Mouse (Mus musculus) heart, postnatal 0 days (tissue): ENCODE measurements around the gene Ttc38. TPM values are rescaled to one million over a fixed set of nuclear protein-coding genes. Genes with fewer than 3 reads are reported as not detected.

Experiments
- ATAC-seq: fragments of 200-750 bp; cut with Nextera tagmentation; 2 replicates; pipeline ENCODE4 v1.8.0; 2017; ENCODE audit warnings: low read depth, moderate number of reproducible peaks, moderate library complexity; ENCODE audit not compliant: insufficient read depth
- DNase-seq: peaks from one replicate; pipeline ENCODE4 v3.0.0-alpha.2; 2016; ENCODE audit warnings: low spot score
- H3K27ac ChIP-seq: fragments of 300-500 bp; sonication (generic); 2 replicates; pipeline ENCODE4 v1.5.1; 2014; ENCODE audit warnings: low read depth, mild to moderate bottlenecking
- H3K27me3 ChIP-seq: fragments of 300-500 bp; sonication (generic); 2 replicates; pipeline ENCODE4 v1.6.1; 2014; ENCODE audit warnings: low read length, mixed read lengths; ENCODE audit not compliant: control insufficient read depth, insufficient read depth
- H3K36me3 ChIP-seq: fragments of 300-500 bp; sonication (generic); replicated peaks from 2 replicates; pipeline ENCODE4 v1.6.1; 2014; ENCODE audit warnings: low read length, mixed read lengths; ENCODE audit not compliant: control insufficient read depth, insufficient read depth
- H3K4me1 ChIP-seq: fragments of 300-500 bp; sonication (generic); 2 replicates; pipeline ENCODE4 v1.6.1; 2014; ENCODE audit warnings: antibody characterized with exemption; ENCODE audit not compliant: control insufficient read depth, insufficient read depth
- H3K4me2 ChIP-seq: fragments of 300-500 bp; sonication (generic); 2 replicates; pipeline ENCODE4 v1.6.1; 2014; ENCODE audit warnings: low read depth, mild to moderate bottlenecking, low read length, moderate library complexity
- H3K4me3 ChIP-seq: fragments of 300-500 bp; sonication (generic); 2 replicates; pipeline ENCODE4 v1.5.1; 2014; ENCODE audit warnings: low read depth, low read length
- H3K9ac ChIP-seq: fragments of 300-500 bp; sonication (generic); replicated peaks from 2 replicates; pipeline ENCODE4 v1.6.1; 2014; ENCODE audit warnings: low read depth, low read length, mixed read lengths
- H3K9me3 ChIP-seq: fragments of 300-500 bp; sonication (generic); replicated peaks from 2 replicates; pipeline ENCODE4 v1.6.1; 2016; ENCODE audit warnings: low read length; ENCODE audit not compliant: control insufficient read depth
- CTCF ChIP-seq: IDR thresholded peaks from 2 replicates; pipeline ENCODE4 v1.5.1; 2016; ENCODE audit warnings: antibody characterized with exemption, control low read depth, low read depth
- EP300 ChIP-seq: IDR thresholded peaks from 2 replicates; pipeline ENCODE4 v1.6.1; 2016; ENCODE audit warnings: antibody characterized with exemption, low read depth
- WGBS: fragments of 180-500 bp; shearing (Covaris S2); extraction: QIAGEN DNeasy Blood & Tissue Kit; methylation state at CpG from one replicate; pipeline ENCODE4 v1.1.7; 2014; 5-methylcytosine and 5-hydroxymethylcytosine counted together
- polyA plus RNA-seq: library from polyadenylated mRNA; unstranded; fragments of >200 nt; fragmentation: Nextera tagmentation; extraction: Ambion mirVana; gene quantifications from 2 replicates; pipeline ENCODE4 v1.2.1, GENCODE M21; 2015
- total RNA-seq: library from RNA; depleted of rRNA; stranded (reverse); fragments of >200 nt; gene quantifications from 2 replicates; pipeline ENCODE4 v1.2.3, GENCODE M21; 2014; ENCODE audit warnings: low replicate concordance

Ttc38 gene
- total and polyA plus RNA-seq, 2 experiments from 2014 or later: 6.9 to 14.7 TPM

GRCm38 (mm10) chr15:85840983-85841382 lies 8.9 kb downstream of the Ttc38 start:
- no peak overlapping the region for H3K4me2 ChIP-seq
- ATAC-seq (peak; percentile 58; the same call in 1 of the 2 replicates), DNase-seq (no peak)
- H3K36me3 ChIP-seq: peaks cover 6% of the 10 kb centered on the region
- no peaks in the 10 kb centered on the region for H3K4me1 ChIP-seq
- no peak overlapping the region for H3K9ac ChIP-seq
- no peak for TF ChIP-seq EP300
- TF ChIP-seq CTCF: peak; percentile 54
- 37% methylated on average over 6 of the region's 6 CpGs for WGBS
- no peak overlapping the region for H3K4me3 ChIP-seq
- no peak overlapping the region for H3K27ac ChIP-seq
- H3K27me3 ChIP-seq: no peaks in the 10 kb centered on the region
- no peaks in the 10 kb centered on the region for H3K9me3 ChIP-seq

GRCm38 (mm10) chr15:85841796-85842360 lies 9.8 kb downstream of the Ttc38 start:
- Histone ChIP-seq H3K36me3 (peaks cover 12% of the 10 kb centered on the region), H3K4me1 (no peaks in the 10 kb centered on the region), H3K9ac (no peak overlapping the region), H3K4me2 (no peak overlapping the region), H3K4me3 (no peak overlapping the region), H3K27me3 (no peaks in the 10 kb centered on the region), H3K27ac (no peak overlapping the region), H3K9me3 (no peaks in the 10 kb centered on the region)
- DNase-seq (no peak), ATAC-seq (no peak)
- WGBS: 73% methylated on average over 5 of the region's 5 CpGs
- TF ChIP-seq EP300 (no peak), CTCF (no peak)

- peaks cover 12% of the 10 kb centered on the region for H3K36me3 ChIP-seq
- no peaks in the 10 kb centered on the region for H3K27me3 ChIP-seq
- H3K4me1 ChIP-seq: no peaks in the 10 kb centered on the region
- no peak overlapping the region for H3K27ac ChIP-seq
- no peak overlapping the region for H3K9ac ChIP-seq
- no peaks in the 10 kb centered on the region for H3K9me3 ChIP-seq
- TF ChIP-seq EP300: no peak
- TF ChIP-seq CTCF: no peak
- ATAC-seq: no peak
- H3K4me2 ChIP-seq: no peak overlapping the region
- H3K4me3 ChIP-seq: no peak overlapping the region
- no peak for DNase-seq
Measured at GRCm38 (mm10) chr15:85845071-85845470, 13.0 kb downstream of the Ttc38 start.

GRCm38 (mm10) chr15:85851656-85852392 lies 19.7 kb downstream of the Ttc38 start:
- WGBS: 70% methylated on average over 12 of the region's 12 CpGs
- no peak for DNase-seq

DNA sequence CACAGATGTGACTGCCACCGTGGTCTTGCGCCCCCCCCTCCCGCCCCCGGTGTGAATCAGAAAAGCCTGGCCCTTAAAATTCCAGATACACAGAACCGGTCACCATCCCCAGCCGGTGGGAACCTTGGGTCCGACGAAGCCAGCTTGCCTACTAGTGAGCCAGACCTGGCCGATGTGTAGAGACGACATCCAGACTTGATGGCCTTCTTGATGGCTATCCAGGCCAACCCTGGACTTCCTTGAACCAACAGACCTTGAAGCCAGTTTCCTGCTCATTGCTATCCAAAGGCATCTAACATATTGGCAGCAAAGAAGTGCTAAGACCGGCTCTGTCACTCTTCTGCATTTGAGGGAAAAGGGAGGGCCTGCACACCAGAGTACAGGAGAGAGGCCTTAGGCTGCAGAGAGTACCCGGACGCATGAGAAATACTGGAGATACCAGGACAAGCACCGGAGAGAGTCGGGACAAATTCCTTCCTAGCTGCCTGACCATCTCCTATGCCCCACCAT lies 26.9 kb downstream of the Ttc38 start:
- Histone ChIP-seq H3K9me3 (no peaks in the 10 kb centered on the region), H3K27ac (peak overlapping the region; percentile 68), H3K27me3 (no peaks in the 10 kb centered on the region), H3K4me3 (peak overlapping the region; percentile 78), H3K4me1 (peaks cover 17% of the 10 kb centered on the region), H3K36me3 (peaks cover 22% of the 10 kb centered on the region), H3K9ac (peak overlapping the region; percentile 64), H3K4me2 (peak overlapping the region; percentile 88)
- TF ChIP-seq EP300 (no peak), CTCF (no peak)
- DNase-seq (peak; percentile 13), ATAC-seq (0 out of 2 replicates have a peak, but pooled peaks have one; percentile 4)
- 10% methylated on average over 15 of the region's 15 CpGs for WGBS

More at GRCm38 (mm10) chr15:85851656-85852392, 19.7 kb downstream of the Ttc38 start:
- H3K36me3 ChIP-seq: no peaks in the 10 kb centered on the region
- no peak overlapping the region for H3K27ac ChIP-seq
- H3K9ac ChIP-seq: no peak overlapping the region
- ATAC-seq: no peak
- H3K9me3 ChIP-seq: no peaks in the 10 kb centered on the region
- no peaks in the 10 kb centered on the region for H3K27me3 ChIP-seq
- TF ChIP-seq EP300 (no peak), CTCF (peak; percentile 15; the same call in 1 of the 2 replicates)
- H3K4me2 ChIP-seq: no peak overlapping the region
- H3K4me1 ChIP-seq: no peaks in the 10 kb centered on the region
- H3K4me3 ChIP-seq: no peak overlapping the region
